Mouse (Mus musculus) spleen, adult 2 months (tissue): Measurements from ENCODE around the gene Tmco1. TPM values are rescaled to one million over a fixed set of nuclear protein-coding genes. Genes with fewer than 3 reads are reported as not detected.

ENCODE experiments used
- DNase-seq, 2 experiments: peaks; one replicate each; pipeline versions ENCODE4 v3.0.0 to v3.0.0-alpha.2; 2012 to 2021; ENCODE audit warnings: low spot score in 2 of 2, low read depth in 1 of 2
- H3K27ac ChIP-seq: fragments of 200-500 bp; 2 replicates; pipeline ENCODE4 v1.5.1; 2012; ENCODE audit warnings: low read length, inconsistent platforms; ENCODE audit not compliant: insufficient read depth
- H3K27me3 ChIP-seq: fragments of 200-500 bp; 2 replicates; pipeline ENCODE4 v1.6.1; 2012; ENCODE audit warnings: mild to moderate bottlenecking, moderate library complexity, low read length, inconsistent platforms; ENCODE audit not compliant: control insufficient read depth, insufficient read depth
- H3K36me3 ChIP-seq: fragments of 200-500 bp; 2 replicates; pipeline ENCODE4 v1.6.1; 2012; ENCODE audit warnings: mild to moderate bottlenecking, low read length, inconsistent platforms; ENCODE audit not compliant: control insufficient read depth, insufficient read depth
- H3K4me1 ChIP-seq: fragments of 200-500 bp; 2 replicates; pipeline ENCODE4 v1.6.1; 2011; ENCODE audit warnings: inconsistent platforms; ENCODE audit not compliant: control insufficient read depth, insufficient read depth, insufficient read length
- H3K4me3 ChIP-seq: fragments of 200-500 bp; 2 replicates; pipeline ENCODE4 v1.5.1; 2011; ENCODE audit warnings: mild to moderate bottlenecking, inconsistent platforms; ENCODE audit not compliant: insufficient read depth, insufficient read length; ENCODE audit errors: extremely low read depth
- CTCF ChIP-seq: fragments of 200-500 bp; IDR thresholded peaks from 2 replicates; pipeline ENCODE4 v1.5.1; 2011; ENCODE audit warnings: mild to moderate bottlenecking, inconsistent platforms; ENCODE audit not compliant: insufficient read depth, insufficient read length, insufficient replicate concordance; ENCODE audit errors: extremely low read depth
- POLR2A ChIP-seq: fragments of 200-500 bp; IDR thresholded peaks from 2 replicates; pipeline ENCODE4 v1.6.1; 2011; ENCODE audit warnings: low read depth, low read length, inconsistent platforms
- WGBS: fragments of 180-500 bp; shearing (Covaris S2); methylation state at CpG from one replicate; pipeline ENCODE4 v1.1.7; 2018; 5-methylcytosine and 5-hydroxymethylcytosine counted together
- polyA plus RNA-seq: library from polyadenylated mRNA; depleted of rRNA; stranded (reverse); fragments of >200 nt; gene quantifications from 2 replicates; pipeline ENCODE4 v1.2.3, GENCODE M21; 2012

Tmco1 gene
- polyA plus RNA-seq, 1 experiment, result 17.5 TPM

- H3K36me3 ChIP-seq, result no peaks in the 10 kb centered on the region
- TF ChIP-seq POLR2A (no peak), CTCF (no peak)
- 66% methylated on average over 14 of the region's 14 CpGs for WGBS
- H3K4me1 ChIP-seq, result peaks cover 12% of the 10 kb centered on the region; the same call in 1 of the 2 replicates
- H3K4me3 ChIP-seq, result no peak overlapping the region
- H3K27me3 ChIP-seq, result no peaks in the 10 kb centered on the region
- H3K27ac ChIP-seq, result no peak overlapping the region
- no peak for DNase-seq
These were observed 34.6 kb upstream of the Tmco1 start for GRCm38 (mm10) chr1:167273380-167274163.

DNA sequence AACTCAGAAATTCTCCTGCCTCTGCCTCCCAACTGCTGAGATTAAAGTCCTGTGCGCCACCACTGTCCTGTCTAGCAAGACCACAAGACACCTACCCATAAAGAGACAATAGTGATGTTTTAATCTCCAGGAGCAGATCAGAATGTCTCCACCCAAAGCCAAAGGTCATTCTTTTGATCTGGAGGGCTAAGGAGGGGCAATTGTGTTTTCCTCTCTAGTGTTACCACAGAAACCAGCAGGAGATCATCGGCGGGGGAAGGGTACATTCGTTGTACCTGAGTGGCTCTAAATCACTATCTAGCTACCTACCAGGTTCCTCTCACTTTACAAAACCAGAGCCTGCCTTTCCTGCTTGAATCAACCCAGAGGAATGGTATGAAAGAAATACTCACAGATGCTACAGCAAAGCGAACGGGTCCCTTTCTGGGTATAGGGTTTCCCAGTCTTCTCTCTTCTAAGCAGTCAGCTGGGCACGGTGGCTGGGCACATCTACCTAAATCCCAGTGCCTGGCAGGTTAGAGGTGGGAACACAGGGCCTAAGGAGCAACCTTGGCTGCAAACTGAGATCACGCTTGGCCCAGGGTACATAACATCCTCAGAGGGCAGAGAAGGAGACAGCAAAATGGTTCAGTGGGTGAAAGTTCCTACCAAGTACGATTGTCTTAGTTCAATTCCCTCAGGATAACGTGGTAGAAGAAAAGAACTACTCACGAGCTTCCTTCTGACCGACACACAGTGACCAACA is 33.4 kb upstream of the Tmco1 start:
- Histone ChIP-seq H3K27me3 (no peaks in the 10 kb centered on the region), H3K4me3 (no peak overlapping the region), H3K27ac (no peak overlapping the region), H3K4me1 (peaks cover 2% of the 10 kb centered on the region; the same call in 1 of the 2 replicates), H3K36me3 (no peaks in the 10 kb centered on the region)
- WGBS, result 83% methylated on average over 12 of the region's 12 CpGs
- no peak for DNase-seq
- TF ChIP-seq CTCF, result no peak

DNA sequence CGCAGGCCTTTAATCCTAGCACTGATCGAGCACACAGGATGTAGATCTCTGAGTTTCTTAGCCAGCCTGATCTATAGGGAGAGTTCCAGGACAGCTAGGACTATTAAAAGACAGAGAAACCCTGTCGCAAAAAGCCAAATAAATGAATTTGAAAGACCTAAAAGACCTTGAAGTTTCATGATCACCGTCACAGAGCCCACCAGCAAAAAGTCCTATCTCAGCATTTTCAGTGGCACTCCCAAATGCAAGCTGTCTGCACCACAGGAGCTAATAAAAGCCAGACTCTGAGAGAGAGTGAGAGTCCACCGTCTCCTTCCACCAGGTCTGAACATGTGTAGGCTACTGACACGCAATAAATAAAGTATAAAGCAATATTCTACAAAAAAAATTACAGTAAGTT is 29.8 kb upstream of the Tmco1 start:
- Histone ChIP-seq H3K4me3 (no peak overlapping the region), H3K27ac (no peak overlapping the region), H3K27me3 (no peaks in the 10 kb centered on the region), H3K36me3 (no peaks in the 10 kb centered on the region), H3K4me1 (no peaks in the 10 kb centered on the region)
- TF ChIP-seq CTCF, result no peak
- TF ChIP-seq POLR2A, result no peak
- no peak for DNase-seq
- WGBS, result 85% methylated on average over 6 of the region's 6 CpGs

DNA sequence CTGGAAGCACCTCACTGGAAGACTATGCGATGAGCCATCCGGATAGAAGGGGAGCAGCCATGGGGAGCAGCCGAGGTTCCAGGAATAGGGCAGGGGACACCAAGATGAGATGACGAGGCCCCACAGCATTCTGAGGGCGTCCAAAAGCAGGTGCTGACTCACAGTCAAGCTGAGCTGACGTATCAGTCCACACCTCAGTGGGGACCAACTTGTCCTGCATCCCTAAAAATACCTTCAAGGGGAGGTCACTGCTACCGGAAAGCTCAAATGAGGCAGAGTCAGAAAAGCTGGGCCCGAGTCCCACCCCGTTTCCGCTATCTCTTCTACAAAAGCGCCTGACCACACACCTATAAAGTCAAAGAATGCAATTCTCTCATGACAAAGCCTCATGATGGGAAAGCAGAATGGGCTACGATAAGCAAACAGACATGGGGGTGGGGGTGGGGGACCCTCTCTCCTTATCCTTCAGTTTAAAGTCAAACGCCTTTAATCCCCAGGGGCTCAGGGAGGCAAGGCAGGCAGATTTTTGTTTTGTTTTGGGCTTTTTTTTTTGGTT is 28.9 kb upstream of the Tmco1 start:
- DNase-seq, result no peak
- no peaks in the 10 kb centered on the region for H3K36me3 ChIP-seq
- H3K4me1 ChIP-seq, result no peaks in the 10 kb centered on the region
- WGBS, result 92% methylated on average over 13 of the region's 13 CpGs
- no peaks in the 10 kb centered on the region for H3K27me3 ChIP-seq
- TF ChIP-seq CTCF, result no peak
- TF ChIP-seq POLR2A, result no peak
- H3K27ac ChIP-seq, result no peak overlapping the region
- no peak overlapping the region for H3K4me3 ChIP-seq

GRCm38 (mm10) chr1:167280061-167280460 is 28.1 kb upstream of the Tmco1 start:
- H3K27ac ChIP-seq, result no peak overlapping the region
- 61% methylated on average over 10 of the region's 10 CpGs for WGBS
- H3K27me3 ChIP-seq, result no peaks in the 10 kb centered on the region; the same call in 1 of the 2 replicates
- TF ChIP-seq CTCF (no peak), POLR2A (no peak)
- H3K4me1 ChIP-seq, result no peaks in the 10 kb centered on the region
- no peaks in the 10 kb centered on the region for H3K36me3 ChIP-seq
- H3K4me3 ChIP-seq, result no peak overlapping the region
- DNase-seq, result no peak

DNA sequence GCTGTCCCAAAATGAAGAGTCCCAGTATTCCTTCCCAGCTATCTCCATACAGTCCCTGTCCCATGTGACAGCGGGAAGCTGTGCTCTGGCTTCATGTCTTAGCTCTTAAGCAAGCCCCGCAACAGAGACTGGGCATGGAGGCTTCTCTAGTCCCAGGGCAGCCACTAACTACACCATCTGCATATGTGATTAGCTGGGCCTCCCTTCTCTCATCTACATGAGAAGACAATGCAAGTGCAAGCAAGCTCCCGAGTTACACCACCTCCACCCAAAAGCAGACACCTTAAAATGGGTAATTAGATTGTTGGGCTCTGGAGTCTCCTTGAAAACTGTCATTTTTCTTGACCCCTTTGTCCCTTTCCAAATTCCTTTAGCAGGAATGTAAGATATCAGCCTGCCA is 26.1 kb upstream of the Tmco1 start:
- TF ChIP-seq POLR2A, result no peak
- TF ChIP-seq CTCF, result no peak
- Histone ChIP-seq H3K36me3 (no peaks in the 10 kb centered on the region), H3K4me3 (no peak overlapping the region), H3K4me1 (peaks cover 3% of the 10 kb centered on the region; the same call in 1 of the 2 replicates), H3K27me3 (no peaks in the 10 kb centered on the region; the same call in 1 of the 2 replicates), H3K27ac (no peak overlapping the region)
- WGBS, result 76% methylated on average over 3 of the region's 3 CpGs
- no peak for DNase-seq

DNA sequence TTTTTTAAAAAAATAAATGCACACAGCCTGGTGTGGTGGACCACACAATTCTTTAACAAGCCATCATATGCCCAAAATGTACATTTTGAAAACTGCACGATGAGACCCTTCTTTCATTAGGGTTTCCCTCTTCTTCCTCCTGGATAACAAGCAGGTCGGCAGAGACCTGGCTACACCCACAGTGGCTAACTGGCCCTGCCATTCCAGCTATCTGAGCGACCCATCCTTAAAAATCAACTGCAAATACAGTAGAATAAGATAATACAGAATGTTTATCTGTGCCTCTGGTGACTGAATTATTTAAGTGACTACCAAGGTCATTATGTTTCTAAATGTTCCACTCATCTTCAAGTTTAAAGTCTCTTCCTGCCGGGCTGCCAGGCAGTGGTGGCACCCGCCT is 25.4 kb upstream of the Tmco1 start:
- Histone ChIP-seq H3K4me1 (peaks cover 3% of the 10 kb centered on the region; the same call in 1 of the 2 replicates), H3K4me3 (no peak overlapping the region), H3K27ac (no peak overlapping the region), H3K36me3 (no peaks in the 10 kb centered on the region), H3K27me3 (no peaks in the 10 kb centered on the region; the same call in 1 of the 2 replicates)
- TF ChIP-seq CTCF, result no peak
- TF ChIP-seq POLR2A, result no peak
- DNase-seq, result no peak
- WGBS, result 42% methylated on average over 5 of the region's 5 CpGs
